Mouse (Mus musculus) left cerebral cortex, adult 8-10 months (tissue): ENCODE measurements at regions not wholly inside any gene's neighbourhood (a gene's known extent, or its start where the extent isn't known, plus 50 kb on each side); places are given as distances from the start of the nearest gene placed in this dataset.

Experiments used
- DNase-seq, 2 experiments: peaks; one replicate each; pipeline ENCODE4 v3.0.0; 2022; ENCODE audit warnings: low spot score in 2 of 2

DNA sequence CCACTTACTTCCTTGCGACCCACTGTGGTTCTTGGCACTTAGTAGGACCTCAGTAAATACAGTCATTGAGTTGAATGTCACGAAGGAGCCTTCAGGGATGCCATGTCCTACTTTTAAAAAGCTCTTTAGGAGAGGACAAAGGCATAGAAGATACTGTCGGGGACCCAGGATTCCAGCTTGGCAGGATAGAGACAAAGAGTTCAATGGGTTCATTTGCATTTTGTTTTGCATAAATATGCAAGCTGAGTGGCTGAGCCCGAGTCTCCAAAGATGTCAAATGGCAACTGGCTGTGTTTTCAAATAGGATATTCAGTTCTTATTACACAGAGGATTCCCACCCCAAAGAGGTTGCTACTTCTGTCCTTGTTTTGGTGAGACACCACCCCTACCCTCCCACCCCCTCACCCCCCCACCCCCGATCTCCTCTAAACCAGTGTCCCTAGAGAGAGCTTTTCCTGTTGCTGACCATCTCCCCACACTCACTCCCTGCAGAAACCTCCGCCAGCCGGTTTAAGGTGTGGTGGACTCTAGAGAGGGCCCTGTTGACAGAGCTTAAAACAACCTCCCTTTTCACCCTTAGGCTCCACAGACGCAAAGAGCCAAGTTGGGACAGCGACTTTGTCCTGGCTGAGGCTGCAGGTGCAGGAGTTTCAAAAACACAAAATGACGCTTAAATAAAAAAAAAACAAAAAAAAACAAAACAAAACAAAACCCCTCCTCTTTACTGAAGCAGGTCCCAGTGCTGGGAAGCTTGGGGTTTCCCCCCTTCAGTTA lies 57.9 kb downstream of the Sox9 start:
- no peak for DNase-seq

DNA sequence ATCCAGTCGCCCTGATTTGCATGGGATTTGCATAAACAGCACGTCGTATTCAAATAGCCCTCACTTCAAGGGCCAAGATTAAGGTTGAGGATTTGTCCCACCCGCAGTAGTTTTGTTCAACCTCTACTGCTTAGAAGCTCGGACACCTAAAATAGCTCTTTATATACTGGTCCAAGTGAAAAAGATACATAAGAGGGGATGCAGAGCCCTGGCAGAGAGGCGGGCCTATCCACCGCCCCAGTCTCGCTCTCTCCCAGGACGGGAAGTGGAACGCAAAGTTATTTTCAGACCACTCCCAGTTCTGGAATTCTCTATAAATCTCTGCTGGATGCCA lies 58.4 kb downstream of the Sox9 start:
- no peak for DNase-seq

DNA sequence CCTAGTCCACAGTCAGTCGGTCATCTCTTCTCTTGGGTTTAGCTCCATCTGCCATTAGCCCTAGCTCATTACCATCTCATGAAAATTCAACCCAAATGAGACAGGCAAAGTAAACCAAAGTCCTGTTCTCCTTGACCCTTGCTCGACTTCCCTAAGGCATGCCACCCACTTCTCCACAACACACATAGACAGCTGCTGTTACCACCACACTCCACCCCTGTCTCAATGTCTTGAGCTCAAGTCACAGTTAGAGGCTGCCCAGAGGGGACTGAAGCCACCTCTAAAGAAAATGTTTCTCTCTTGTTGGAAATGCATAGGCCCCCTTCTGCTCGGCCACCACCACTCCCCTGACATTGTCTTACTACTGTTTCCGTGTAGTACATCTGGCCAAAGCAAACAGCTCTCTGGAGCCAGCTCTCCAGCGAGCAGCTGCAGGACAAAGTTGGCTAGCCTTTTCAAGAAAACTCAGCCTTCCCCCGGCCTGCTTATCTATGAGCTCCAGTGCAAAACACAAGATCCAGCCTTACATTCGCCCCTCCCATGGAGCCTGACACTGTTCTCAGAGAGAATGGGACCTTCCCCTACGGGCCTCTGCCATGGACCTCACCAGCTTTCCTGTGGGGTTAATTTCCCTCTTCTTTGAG lies 62.4 kb downstream of the Sox9 start:
- no peak for DNase-seq

DNA sequence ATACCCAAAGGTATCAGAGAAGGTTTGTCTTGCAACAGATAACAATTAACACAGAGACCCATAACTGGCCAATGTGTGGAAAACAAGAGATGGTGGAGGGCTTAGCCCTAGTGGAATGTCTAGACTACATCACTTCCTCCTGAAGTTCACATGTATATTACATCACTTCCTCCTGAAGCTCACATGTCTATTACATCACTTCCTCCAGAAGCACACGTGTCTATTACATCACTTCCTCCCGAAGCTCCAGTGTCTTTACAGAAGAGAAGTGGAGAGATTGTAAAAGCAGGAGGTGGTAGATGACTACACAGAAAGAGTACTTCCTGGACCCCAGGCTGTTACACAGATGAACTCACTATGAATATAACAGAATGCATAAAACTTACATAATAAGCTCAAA lies 65.1 kb downstream of the Sox9 start:
- DNase-seq: no peak

DNA sequence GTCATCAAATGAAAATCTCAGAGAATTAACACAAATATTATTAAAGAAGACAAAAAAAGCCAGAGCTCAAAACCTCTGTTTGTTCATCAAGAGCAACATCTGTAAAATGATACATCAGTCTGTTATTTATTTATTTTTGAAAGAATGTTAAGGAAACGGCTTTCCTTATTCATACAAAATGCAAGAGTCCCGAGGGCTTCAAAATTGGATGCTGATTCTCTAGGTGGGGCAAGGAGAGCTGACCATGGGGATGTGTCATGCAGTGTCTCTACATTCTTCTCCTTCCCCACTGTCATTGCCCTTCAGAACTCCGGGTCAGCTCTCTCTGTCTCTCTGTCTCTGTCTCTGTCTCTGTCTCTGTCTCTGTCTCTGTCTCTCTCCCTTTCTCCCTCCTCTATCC lies 65.8 kb downstream of the Sox9 start:
- no peak for DNase-seq

DNA sequence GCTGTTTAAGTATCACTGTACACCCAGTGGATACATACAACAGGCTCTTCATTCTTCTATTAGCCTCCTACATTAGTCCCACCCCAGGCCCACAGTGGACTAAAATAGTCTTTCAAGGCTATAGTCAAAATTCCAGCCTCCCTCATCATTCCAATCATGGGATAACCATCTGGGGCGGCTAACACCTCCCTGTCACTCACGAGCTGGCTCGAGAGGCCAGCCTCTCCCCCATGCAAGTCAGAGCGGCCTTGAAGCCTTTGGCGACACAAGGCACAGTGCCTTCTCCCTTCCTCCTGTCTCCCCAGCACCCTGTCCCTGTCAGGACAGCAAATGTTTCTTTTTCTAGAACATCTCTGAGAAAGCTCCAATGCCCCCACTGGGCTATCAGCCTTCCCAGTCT lies 68.0 kb downstream of the Sox9 start:
- no peak for DNase-seq

DNA sequence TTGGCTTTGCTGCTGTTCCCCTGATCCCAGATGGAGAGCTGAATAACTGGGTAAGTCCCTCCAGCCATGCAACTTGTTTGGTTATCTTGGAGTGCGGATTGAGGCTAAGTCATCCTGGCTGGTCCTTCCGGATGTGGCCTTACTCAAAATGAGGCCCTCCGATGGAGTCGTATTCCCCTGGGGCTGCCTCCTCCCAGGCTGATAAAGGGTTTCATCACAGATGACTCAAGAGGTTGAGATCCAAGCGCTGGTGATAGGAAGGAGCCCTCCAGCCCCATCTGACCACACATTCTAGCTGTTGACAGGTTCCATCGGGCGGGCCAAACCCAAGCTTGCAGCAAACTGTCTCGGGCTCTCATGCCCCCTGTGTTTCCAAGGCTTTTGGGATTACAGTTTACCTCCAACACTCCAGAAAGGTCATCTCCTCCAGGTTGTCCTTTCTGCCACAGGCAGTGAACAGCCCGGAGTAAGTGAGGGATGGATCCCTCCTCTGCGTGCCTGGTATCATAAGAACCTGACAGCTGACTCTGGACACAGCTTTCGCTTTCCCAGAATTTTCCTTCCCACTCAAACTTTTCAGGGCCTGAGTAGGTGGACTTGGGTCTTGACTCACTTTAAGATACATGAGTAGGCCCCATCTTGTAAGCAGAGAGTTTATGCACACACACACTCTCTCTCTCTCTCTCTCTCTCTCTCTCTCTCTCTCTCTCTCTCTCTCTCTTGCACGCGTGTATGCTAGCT lies 68.7 kb downstream of the Sox9 start:
- DNase-seq: peak in 1 of 2 experiments; percentile 30

DNA sequence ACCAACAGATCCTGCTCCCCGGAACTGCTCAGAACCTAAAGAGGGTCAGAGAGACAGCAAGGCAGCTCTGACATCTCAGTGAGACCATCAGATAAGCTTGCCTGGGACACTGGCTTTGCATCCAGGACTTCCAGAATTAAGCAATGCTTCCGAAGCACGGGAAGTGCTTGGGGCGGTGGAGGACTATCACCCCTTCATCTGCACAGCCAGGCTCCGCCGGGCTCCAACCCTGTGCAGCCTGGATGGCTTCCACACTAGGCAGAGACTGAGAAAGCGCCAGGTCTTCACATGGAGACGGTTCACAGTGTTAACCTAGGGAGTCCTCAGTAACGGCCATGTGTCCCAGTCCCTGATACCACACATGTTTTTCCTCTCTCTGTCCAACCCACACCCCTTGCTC lies 69.3 kb downstream of the Sox9 start:
- DNase-seq: no peak

DNA sequence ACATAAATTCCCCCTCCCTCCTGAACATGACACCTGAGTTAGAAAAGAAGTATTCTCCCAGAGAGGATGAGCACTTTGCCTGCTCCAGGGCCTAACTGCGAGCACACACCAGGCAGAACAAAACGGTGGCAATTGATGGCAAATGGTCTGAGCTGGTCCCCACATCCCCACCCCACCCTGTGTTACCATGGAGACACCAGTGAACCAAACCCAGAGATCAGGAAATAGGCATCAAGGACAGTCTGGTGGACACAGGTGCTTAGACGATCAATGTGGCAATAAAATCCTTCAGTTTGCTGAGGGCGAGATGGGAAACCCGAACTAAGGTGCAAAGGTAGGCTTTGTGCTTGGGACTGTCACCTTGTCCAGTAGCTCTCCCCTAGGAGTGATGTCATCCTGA lies 74.0 kb downstream of the Sox9 start:
- DNase-seq: no peak

DNA sequence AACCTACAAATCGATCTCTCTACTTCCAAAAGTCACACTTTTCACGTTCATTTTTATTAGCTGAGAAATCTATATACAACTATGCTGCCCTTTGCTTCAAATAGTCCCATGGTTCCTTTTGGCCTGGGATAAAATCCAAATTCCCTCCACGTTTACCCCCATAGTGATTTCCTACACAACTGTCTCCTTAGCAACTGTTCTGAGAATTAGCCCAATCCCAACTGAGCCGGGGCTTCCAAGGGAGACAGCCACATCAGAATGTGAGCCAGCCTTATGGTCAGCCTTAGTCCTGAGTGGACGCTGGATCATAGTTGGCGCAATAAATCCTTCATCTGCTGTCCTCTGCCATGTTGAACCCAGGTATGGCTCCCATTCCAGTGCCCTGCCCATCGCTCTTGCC lies 77.3 kb downstream of the Sox9 start:
- DNase-seq: no peak

DNA sequence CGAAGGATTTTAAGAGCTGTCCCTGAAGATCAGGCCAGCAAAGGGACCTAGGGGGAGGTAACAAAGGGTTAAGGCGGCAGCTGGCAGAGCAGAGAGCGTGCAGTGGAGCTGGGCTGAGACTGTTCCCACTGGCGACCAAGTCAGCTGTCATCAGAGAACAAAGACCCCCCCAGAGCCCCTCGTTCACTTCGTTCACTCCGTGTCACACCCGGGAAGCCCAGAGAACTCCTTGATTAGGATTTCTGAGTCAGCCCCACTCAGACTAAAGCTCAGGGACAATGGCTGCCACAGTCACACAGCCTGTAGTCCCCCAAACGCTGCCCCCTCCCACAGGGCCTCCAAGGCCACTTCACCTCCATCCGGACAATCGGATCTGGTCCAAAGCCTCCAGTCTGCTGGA lies 78.8 kb downstream of the Sox9 start:
- DNase-seq: no peak

DNA sequence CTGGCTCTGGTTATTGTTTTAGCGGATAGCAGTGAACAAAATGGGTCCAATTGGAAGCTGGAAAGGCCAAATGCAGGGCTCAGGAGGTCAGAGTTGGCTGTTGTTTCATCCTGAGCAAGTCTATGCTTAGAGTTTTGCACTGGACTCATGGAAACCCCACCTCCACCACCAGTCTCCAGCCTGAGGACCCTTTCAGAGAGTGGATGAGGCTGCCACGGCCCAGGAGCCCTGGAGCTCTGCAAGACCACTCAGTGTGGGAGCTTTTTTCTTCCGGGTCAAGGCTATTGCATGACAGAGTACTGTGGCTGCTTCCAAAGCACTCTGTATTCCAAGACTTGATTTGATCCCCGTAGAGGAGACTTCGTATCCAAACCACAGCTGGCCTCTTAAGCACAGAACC lies 79.2 kb downstream of the Sox9 start:
- no peak for DNase-seq

DNA sequence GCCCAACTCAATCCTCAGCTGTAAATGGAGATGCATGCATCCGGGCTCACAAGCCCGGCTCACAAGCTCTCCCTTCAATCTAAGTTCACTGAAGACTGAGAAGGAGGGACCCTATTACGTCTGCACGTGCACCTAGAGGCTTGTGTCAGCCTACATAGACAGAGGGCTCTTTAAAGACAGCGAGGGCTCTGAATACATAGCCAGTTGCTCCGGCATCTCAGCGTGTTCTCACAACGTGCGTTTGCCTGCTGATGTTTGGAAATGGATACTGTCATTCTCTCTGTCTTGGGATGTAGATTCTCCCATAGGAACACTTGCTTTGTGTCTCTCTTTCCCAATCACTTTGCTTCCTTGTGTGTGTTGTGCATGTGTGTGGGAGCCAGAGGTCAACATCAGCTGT lies 83.8 kb downstream of the Sox9 start:
- no peak for DNase-seq

DNA sequence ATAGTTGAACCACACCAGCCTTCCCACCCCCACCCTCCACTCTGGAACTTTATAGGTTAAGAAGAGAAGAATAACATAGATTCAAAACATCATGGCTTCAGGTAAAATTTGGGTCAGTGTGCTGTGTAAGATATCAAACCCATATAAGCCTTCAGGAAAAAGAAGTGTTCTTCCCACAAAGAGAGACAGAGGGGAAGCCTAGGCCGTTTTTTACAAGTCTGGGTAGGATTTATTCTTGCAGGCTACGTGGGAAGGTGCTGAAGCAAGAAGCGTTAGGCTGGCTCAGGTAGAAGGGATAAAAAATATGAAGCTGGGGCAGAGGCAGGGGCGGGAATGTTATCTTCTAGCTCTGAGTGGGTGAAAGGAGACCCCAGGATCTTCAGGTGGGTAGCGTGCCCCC lies 87.5 kb downstream of the Sox9 start:
- no peak for DNase-seq

DNA sequence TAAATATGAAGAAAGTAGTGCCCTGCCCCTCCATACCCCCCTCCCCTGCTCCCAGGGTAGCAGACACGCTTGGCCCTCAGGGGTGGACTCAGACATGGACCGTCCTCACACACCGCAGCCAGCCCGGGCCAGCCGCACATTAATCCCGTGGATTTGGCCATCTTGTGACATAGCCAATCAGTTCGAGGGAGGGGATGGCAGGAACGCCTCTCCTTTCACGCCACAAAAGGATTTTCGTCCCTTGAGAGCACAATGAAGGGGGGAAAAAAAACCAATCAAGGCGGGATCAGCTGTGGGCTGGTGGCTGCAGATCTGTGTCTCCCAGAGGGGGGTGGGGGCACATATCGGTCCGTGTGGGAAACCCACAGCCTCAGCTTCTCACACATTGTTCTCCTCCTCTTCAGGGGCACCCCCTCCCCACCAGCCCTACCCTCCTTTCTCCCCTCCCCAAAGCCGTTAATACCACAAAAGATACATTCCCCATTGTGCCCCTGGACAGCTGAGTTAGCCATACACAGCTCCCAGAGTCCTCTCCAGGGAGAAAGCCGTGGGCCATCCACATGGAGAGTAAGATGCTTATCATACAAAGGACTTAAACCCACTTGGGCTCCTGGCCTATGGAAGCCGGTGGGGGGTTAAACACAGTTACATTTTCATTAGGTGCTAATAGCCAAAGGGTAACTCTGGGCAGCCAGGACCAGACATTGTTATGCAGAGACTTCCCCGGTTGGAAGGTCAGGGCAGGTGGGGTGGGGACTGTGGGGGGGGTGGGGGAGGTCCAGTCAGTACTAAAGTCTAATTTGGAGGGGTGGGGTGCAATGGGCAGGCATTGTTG lies 88.4 kb downstream of the Sox9 start:
- no peak for DNase-seq

DNA sequence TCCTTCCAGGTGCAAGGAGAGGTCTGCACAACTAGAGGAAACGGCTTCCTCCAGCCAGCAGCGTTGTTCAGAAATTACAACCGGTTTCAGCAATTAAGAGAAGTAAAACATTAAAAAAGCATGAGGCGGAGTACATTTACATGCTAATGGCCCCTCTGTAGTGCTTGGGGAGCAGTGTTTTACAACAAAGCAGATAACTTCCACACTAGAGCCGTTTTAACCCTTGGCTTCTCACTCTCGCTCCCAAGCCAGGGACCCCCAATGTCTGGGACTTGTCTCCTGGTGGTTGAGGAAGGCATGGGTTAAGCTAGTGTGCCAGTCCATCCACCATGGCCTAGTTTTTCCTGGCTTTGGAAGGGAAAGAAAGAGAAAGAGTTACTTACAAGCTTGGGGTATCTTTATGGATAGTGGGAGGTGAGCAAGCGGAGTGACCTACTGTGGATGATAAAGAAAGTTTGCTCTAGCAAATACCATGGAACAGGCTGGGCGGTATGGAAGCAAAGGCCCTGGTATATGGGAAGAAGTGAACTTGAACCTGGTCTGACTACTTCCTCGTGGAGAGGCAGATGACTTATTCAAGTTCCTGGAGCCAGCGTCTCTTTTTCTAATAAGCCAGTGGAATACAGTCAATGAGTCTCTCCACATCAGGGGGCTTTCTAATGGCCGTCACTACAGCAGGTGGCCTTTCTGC lies 90.8 kb downstream of the Sox9 start:
- DNase-seq: no peak

DNA sequence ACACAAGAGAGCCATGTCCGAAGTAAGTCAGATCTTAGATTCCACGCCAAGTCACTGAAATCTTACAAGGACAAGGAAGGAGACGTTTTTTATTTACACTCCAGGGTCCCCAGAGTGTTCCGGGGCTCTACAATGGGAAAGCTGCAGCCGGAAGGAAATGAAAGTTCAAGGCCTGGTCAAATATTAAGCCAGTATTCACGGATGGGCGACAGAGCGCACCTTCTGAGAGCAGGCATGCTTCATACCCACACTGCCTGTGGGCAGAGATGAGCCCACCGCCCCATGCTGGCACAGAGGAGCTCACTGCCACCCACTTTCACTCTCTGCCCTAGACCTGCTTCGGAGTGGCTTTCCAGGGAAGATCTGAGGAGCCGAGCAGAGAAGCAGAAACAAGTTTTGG lies 92.2 kb downstream of the Sox9 start:
- DNase-seq: no peak

DNA sequence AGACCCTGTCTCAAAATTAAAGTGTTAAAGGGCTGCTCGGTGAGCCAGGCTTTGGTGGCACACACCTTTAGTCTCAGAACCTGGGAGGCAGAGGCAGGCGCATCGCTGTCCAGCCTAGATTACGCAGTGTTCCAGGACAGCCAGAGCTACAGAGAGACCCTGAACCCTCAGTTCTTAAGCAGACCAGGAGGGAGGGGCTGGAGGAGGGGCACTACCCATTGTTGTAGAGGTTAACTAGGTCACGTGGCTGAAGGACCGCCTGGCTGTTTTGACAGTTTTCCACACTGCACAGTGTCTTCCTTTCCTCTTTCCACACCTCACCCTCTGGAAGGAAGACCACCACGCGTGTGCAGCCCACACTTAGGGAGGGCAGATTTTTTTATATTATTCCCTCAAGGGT lies 94.2 kb downstream of the Sox9 start:
- no peak for DNase-seq

DNA sequence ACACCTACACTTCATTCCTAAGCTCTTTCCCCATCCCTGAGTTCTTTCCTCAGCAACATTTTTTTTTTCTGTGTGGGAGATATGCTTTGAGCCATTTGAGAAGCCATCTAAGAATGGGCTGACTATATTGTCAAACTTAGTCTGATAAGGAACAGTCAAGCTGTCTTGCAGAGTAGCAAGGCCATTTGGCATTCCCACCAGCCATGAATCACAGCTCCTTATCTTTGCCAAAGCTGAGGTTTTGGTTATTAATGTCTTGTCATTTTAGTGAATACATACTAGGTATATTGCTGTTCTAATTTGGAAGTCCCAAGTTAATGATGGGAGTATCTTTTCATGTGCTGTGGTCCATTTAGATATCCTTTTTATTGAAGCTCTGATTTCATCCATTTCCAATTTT lies 96.4 kb downstream of the Sox9 start:
- no peak for DNase-seq

DNA sequence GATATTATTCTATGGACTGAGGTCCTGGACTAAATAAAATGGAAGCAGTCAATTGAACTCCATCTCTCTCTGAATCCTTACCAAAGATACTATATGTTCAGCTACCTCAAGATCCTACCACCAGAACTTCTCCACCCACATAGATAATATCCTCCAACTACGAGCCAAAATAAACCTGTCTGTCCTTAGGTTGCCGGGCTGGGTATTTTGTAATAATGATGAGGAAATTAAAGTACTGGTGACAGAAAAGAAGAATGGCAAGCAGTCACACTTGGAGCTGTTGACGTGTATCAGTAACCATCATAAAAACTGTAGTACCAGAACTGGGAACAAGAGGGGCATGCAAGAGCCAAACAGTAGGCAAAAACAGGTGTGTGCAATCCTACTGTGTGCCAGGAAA lies 98.7 kb downstream of the Sox9 start:
- DNase-seq: no peak

DNA sequence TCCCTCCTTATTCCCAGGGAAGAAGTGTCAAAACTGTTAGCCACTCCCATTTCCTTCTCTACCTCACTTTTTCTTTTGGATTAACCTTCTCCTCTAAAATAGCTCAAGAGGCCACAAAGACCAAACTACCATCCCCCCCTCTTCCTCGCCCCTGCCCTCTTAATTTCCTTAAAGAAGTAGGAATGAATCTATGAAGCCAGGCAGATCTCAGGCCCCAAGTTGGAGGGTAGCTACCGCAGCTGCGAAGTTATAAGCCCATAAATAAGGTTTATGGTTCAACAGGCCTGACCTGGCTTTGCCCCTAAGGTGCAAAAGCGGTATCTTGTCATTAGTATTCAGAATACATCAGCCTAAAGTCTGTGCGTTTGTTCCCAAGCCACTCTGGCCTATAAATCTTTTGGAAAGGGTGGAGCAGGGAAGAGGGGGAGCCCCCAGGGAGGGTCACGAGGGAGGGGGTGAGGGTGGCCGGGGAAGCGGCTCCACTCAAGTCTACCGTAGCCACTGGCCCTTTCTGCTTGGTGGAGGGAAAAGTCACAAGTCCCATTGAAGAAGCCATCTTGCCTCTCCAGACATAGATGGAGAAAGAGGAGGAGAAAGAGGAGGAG lies 103.4 kb downstream of the Sox9 start:
- DNase-seq: no peak
